ENCODE assay signal across 9 mouse cellular contexts in genomic region chr2:126034379-126035005, GRCm38 (mm10). TPM values are rescaled to one million over a fixed set of nuclear protein-coding genes. Genes with fewer than 3 reads are reported as not detected.
DNase-seq lines count a peak whose midpoint lies in the region; ATAC-seq and TF ChIP-seq lines count a peak whose summit lies in the region.
"Had no signal": no experiment of that assay in that cellular context is flagged by ENCODE, and none has a peak within 500 bp of the region (broad histone marks: within the 10 kb centered on the region; RNA-seq: fewer than 3 reads in every experiment).

Gene Fgf7, plus strand, starts transcription at chr2:126034658.

- no peak within 1 kb of the TSS for H3K27ac ChIP-seq in forebrain, postnatal 0 days (ENCODE audit: low read depth, low read length)
- peak within 1 kb of the TSS; percentile 23 for H3K27ac ChIP-seq in limb, embryonic 14.5 days (replicated peaks; ENCODE audit: low read depth, low read length)
- peak within 1 kb of the TSS; percentile 21; the same call in 1 of the 2 replicates for H3K27ac ChIP-seq in stomach, embryonic 14.5 days (ENCODE audit: low read length)
- H3K27ac ChIP-seq: macrophage had no signal

- H3K36me3 ChIP-seq in forebrain, postnatal 0 days (ENCODE audit: insufficient read depth), result no peaks in the 10 kb centered on the region
- H3K36me3 ChIP-seq in limb, embryonic 14.5 days (ENCODE audit: control insufficient read depth, insufficient read depth, low read length), result no peaks in the 10 kb centered on the region
- H3K36me3 ChIP-seq in stomach, embryonic 14.5 days (ENCODE audit: control insufficient read depth, insufficient read depth, low read length), result no peaks in the 10 kb centered on the region

- peak; percentile 15 for DNase-seq in adrenal gland, adult 2 months
- DNase-seq in adrenal gland, adult 18-20 months (ENCODE audit: low spot score in 2 of 2), result no peak
- DNase-seq in left cerebral cortex, adult 18-20 months (ENCODE audit: low spot score in 2 of 2), result peak; percentile 7 to 12
- no peak for DNase-seq in left cerebral cortex, adult 8-10 months (ENCODE audit: low spot score in 2 of 2)
- peak; percentile 66 for DNase-seq in forebrain, postnatal 0 days
- peak; percentile 81 for DNase-seq in limb, embryonic 14.5 days (ENCODE audit: low spot score)
- DNase-seq in ovary, postnatal 14 days (ENCODE audit: low spot score), result no peak

- H3K9me3 ChIP-seq in forebrain, postnatal 0 days (ENCODE audit: low read length), result no peaks in the 10 kb centered on the region
- no peaks in the 10 kb centered on the region for H3K9me3 ChIP-seq in limb, embryonic 14.5 days (ENCODE audit: control insufficient read depth, low read length)
- no peaks in the 10 kb centered on the region for H3K9me3 ChIP-seq in stomach, embryonic 14.5 days (ENCODE audit: control insufficient read depth, low read depth, low read length)

- TF ChIP-seq CTCF in forebrain, postnatal 0 days (IDR thresholded peaks at IDR 0.05; ENCODE audit: low read depth), result peak; percentile 71

- H3K4me1 ChIP-seq in forebrain, postnatal 0 days (ENCODE audit: insufficient read depth), result no peaks in the 10 kb centered on the region
- H3K4me1 ChIP-seq in limb, embryonic 14.5 days (ENCODE audit: control insufficient read depth, insufficient read depth, low read length), result 0 out of 2 replicates have a peak, but pooled peaks cover 3% of the 10 kb centered on the region
- peaks cover 9% of the 10 kb centered on the region for H3K4me1 ChIP-seq in stomach, embryonic 14.5 days (ENCODE audit: control insufficient read depth, insufficient read depth, low read length)

- WGBS in forebrain, postnatal 0 days, result 24% methylated on average over 15 of the region's 15 CpGs
- 13% methylated on average over 15 of the region's 15 CpGs for WGBS in limb, embryonic 14.5 days
- 31% methylated on average over 15 of the region's 15 CpGs for WGBS in stomach, embryonic 14.5 days

- no peak within 1 kb of the TSS for H3K4me3 ChIP-seq in forebrain, postnatal 0 days (ENCODE audit: low read depth, low read length)
- peak within 1 kb of the TSS; percentile 29 for H3K4me3 ChIP-seq in limb, embryonic 14.5 days (replicated peaks; ENCODE audit: low read length)
- peak within 1 kb of the TSS; percentile 1; the same call in 1 of the 2 replicates for H3K4me3 ChIP-seq in stomach, embryonic 14.5 days (ENCODE audit: low read depth, low read length)

- no peaks in the 10 kb centered on the region for H3K27me3 ChIP-seq in forebrain, postnatal 0 days (ENCODE audit: insufficient read depth, low read length)
- H3K27me3 ChIP-seq in limb, embryonic 14.5 days (ENCODE audit: control insufficient read depth, insufficient read depth, low read length), result no peaks in the 10 kb centered on the region
- H3K27me3 ChIP-seq in stomach, embryonic 14.5 days (ENCODE audit: control insufficient read depth, insufficient read depth, low read length), result no peaks in the 10 kb centered on the region

- ATAC-seq in forebrain, postnatal 0 days, result peak; percentile 87
- peak; percentile 84 for ATAC-seq in limb, embryonic 14.5 days (ENCODE audit: low FRiP score, low read depth)
- peak; percentile 35; the same call in 1 of the 2 replicates for ATAC-seq in stomach, embryonic 14.5 days (ENCODE audit: insufficient number of reproducible peaks, insufficient read depth, low FRiP score, low read depth)

- H3K9ac ChIP-seq in forebrain, postnatal 0 days, result no peak within 1 kb of the TSS
- peak within 1 kb of the TSS; percentile 28; the same call in 1 of the 2 replicates for H3K9ac ChIP-seq in limb, embryonic 14.5 days (ENCODE audit: low read depth, low read length, severe bottlenecking)
- no peak within 1 kb of the TSS for H3K9ac ChIP-seq in stomach, embryonic 14.5 days (replicated peaks; ENCODE audit: low read depth, low read length)

- no peak for TF ChIP-seq POLR2A in limb, embryonic 14.5 days (IDR thresholded peaks at IDR 0.05; ENCODE audit: borderline replicate concordance, extremely low read depth, insufficient read depth, insufficient read length)

- no peak within 1 kb of the TSS for H3K4me2 ChIP-seq in forebrain, postnatal 0 days (ENCODE audit: low read depth)
- H3K4me2 ChIP-seq in limb, embryonic 14.5 days (replicated peaks; ENCODE audit: low read depth, low read length, severe bottlenecking), result peak within 1 kb of the TSS; percentile 35
- H3K4me2 ChIP-seq in stomach, embryonic 14.5 days (replicated peaks; ENCODE audit: low read depth, low read length), result peak within 1 kb of the TSS; percentile 35

RNA-seq across cellular contexts. Expression of gene Fgf7, which starts in this region (rescaled TPM):
- 1 to 10 TPM; 1.1 to 1.2 TPM for total RNA-seq in adrenal gland, adult 2 months (2021)
- 0.08 and 0.30 TPM in 2 replicates for polyA plus RNA-seq in adrenal gland, adult 2 months (2012; rRNA removed)
- total RNA-seq in adrenal gland, adult 18-20 months (2021), result under 1 TPM; 0.30 to 0.54 TPM
- under 1 TPM; 0.60 to 0.70 TPM for total RNA-seq in left cerebral cortex, adult 18-20 months (2021)
- total RNA-seq in left cerebral cortex, adult 8-10 months (2022), result under 1 TPM; 0.41 to 0.88 (median 0.73) TPM
- total RNA-seq in forebrain, postnatal 0 days (2014; rRNA removed), result 0.15 and 0.48 TPM in 2 replicates
- polyA plus RNA-seq in forebrain, postnatal 0 days (2015; fragmentation: Nextera tagmentation; extraction: Ambion mirVana), result 0.23 and 0.31 TPM in 2 replicates
- polyA plus RNA-seq in limb, embryonic 14.5 days (2012; rRNA removed), result 11.8 and 13.2 TPM in 2 replicates
- polyA plus RNA-seq in limb, embryonic 14.5 days (2014; fragmentation: Nextera tagmentation; extraction: Ambion mirVana), result 13.1 and 15.7 TPM in 2 replicates
- polyA plus RNA-seq in stomach, embryonic 14.5 days (2014; fragmentation: Nextera tagmentation; extraction: Ambion mirVana), result 4.5 and 6.4 TPM in 2 replicates

Comparison
In these comparisons a context has a peak if more than half of its experiments do, and no peak if none do; other contexts are left out.
1. DNase-seq: peak in adrenal gland, adult 2 months (single experiment) and limb, embryonic 14.5 days (single experiment); none in adrenal gland, adult 18-20 months (0 of 2), left cerebral cortex, adult 8-10 months (0 of 2) and ovary, postnatal 14 days (single experiment).
2. Peak in DNase-seq in left cerebral cortex, adult 18-20 months; RNA of the gene not detected or under 1 TPM.
3. Peak in DNase-seq and ATAC-seq in forebrain, postnatal 0 days; RNA of the gene not detected or under 1 TPM.
4. ATAC-seq: peak in every context shown above with its lines; median percentile 87 in forebrain, postnatal 0 days; 84 in limb, embryonic 14.5 days; 35 in stomach, embryonic 14.5 days.